Mouse (Mus musculus): ENCODE measurements around the gene Gm3435. TPM values are rescaled to one million over a fixed set of nuclear protein-coding genes. Genes with fewer than 3 reads are reported as not detected.
A peak's percentile ranks its signal among the peaks of the same experiment; 100 is the strongest.

The Gm3435 gene
- total RNA-seq, 1 experiment, result 12.0 TPM

DNA sequence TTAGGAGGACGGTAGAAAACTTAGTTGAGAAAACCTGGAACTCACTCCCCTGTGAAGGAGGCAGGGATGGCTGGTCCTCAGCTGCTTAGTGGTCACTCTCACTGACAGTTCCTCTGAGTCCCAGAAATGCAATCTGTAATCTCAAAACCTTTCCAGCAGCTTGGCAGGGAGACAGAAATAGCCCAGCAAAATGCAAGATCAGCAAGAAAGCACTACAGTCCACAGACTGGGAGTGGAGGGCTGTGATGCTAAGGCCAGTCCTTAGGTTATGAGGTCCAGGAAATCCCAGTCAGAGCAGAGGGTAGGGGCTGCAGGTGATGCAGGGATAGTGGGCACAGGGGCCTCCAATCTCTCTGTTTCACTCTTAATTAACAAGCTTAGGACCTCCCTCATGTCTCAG lies 56.9 kb downstream of the Gm3435 start:
- TF ChIP-seq HCFC1 (IDR thresholded peaks at IDR 0.05; ENCODE audit: borderline replicate concordance, insufficient read depth, low read length) (no peak), MAFK (IDR thresholded peaks at IDR 0.05; ENCODE audit: insufficient read depth, low read depth, low read length) (peak; percentile 43; the same call in 1 of the 2 replicates), ZNF384 (IDR thresholded peaks at IDR 0.05; ENCODE audit: low read depth, low read length) (no peak)
- H3K36me3 ChIP-seq (ENCODE audit: control insufficient read depth, insufficient read depth, low read length, poor library complexity, severe bottlenecking), result 0 out of 2 replicates have a peak, but pooled peaks cover 2% of the 10 kb centered on the region
- no peaks in the 10 kb centered on the region for H3K9me3 ChIP-seq (ENCODE audit: control insufficient read depth, insufficient read depth, low read depth, low read length)
- H3K4me3 ChIP-seq (ENCODE audit: insufficient read depth in 1 of 2, low read depth in 1 of 2, low read length in 2 of 2, poor library complexity in 1 of 2, severe bottlenecking in 1 of 2), result no peak overlapping the region
- H3K27ac ChIP-seq (ENCODE audit: insufficient read depth, low read depth, low read length, poor library complexity, severe bottlenecking), result no peak overlapping the region
- H3K9ac ChIP-seq (ENCODE audit: insufficient read depth, low read depth, low read length, poor library complexity, severe bottlenecking), result no peak overlapping the region
- in situ Hi-C loops (cut with MboI; ENCODE audit: low sequenced_read_pairs in 2 of 2, unreplicated experiment in 2 of 2), result loop anchor here in 1 of 2 experiments (25.0 kb wide), 1 partner anchor 395 kb away; no protein-coding TSS in a partner anchor
- no peak for DNase-seq (ENCODE audit: low read depth, low spot score)
- H3K4me1 ChIP-seq (ENCODE audit: control insufficient read depth in 2 of 2, insufficient read depth in 2 of 2, low read length in 2 of 2, poor library complexity in 1 of 2), result peaks cover 0 to 5% of the 10 kb centered on the region in 2 experiments; a peak in 1 of 4 replicates

- no peak overlapping the region for H3K4me3 ChIP-seq (ENCODE audit: insufficient read depth in 1 of 2, low read depth in 1 of 2, low read length in 2 of 2, poor library complexity in 1 of 2, severe bottlenecking in 1 of 2)
- TF ChIP-seq CHD2 (IDR thresholded peaks at IDR 0.05; ENCODE audit: low read depth, low read length) (no peak), ZC3H11A (IDR thresholded peaks at IDR 0.05; ENCODE audit: borderline replicate concordance, low read depth, low read length) (no peak), HCFC1 (IDR thresholded peaks at IDR 0.05; ENCODE audit: borderline replicate concordance, insufficient read depth, low read length) (no peak), ZNF384 (IDR thresholded peaks at IDR 0.05; ENCODE audit: low read depth, low read length) (no peak), MAFK (IDR thresholded peaks at IDR 0.05; ENCODE audit: insufficient read depth, low read depth, low read length) (peak; percentile 73)
- no peaks in the 10 kb centered on the region for H3K36me3 ChIP-seq (ENCODE audit: control insufficient read depth, insufficient read depth, low read length, poor library complexity, severe bottlenecking)
- no peak for DNase-seq (ENCODE audit: low read depth, low spot score)
- no peak overlapping the region for H3K27ac ChIP-seq (ENCODE audit: insufficient read depth, low read depth, low read length, poor library complexity, severe bottlenecking)
- no peak overlapping the region for H3K9ac ChIP-seq (ENCODE audit: insufficient read depth, low read depth, low read length, poor library complexity, severe bottlenecking)
- peaks cover 0 to 5% of the 10 kb centered on the region in 2 experiments; a peak in 1 of 4 replicates for H3K4me1 ChIP-seq (ENCODE audit: control insufficient read depth in 2 of 2, insufficient read depth in 2 of 2, low read length in 2 of 2, poor library complexity in 1 of 2)
- no peaks in the 10 kb centered on the region for H3K9me3 ChIP-seq (ENCODE audit: control insufficient read depth, insufficient read depth, low read depth, low read length)
- in situ Hi-C loops (cut with MboI; ENCODE audit: low sequenced_read_pairs in 2 of 2, unreplicated experiment in 2 of 2), result loop anchor here in 1 of 2 experiments (25.0 kb wide), 1 partner anchor 394 kb away; no protein-coding TSS in a partner anchor
Observed at GRCm38 (mm10) chr17:15068040-15068792, 58.2 kb downstream of the Gm3435 start.

DNA sequence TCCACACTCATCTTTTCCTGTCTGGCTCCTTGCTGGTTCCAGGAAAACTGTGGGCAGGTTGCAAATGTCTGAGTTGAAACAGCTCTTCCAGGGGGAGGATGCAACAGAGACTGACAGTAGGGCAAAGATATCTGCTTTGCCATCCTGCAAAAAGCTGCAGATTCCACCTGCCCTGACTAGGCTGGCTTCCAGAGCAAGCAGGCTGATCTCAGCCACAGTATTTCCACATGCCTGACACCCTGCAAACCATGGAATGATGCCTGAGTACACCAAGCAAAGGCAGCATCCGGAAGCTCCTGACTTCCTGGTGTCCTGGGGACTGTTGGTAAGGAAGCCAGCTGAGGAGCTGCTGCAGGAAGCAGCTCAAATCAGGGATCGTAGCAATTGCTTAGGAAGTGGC lies 59.1 kb downstream of the Gm3435 start:
- H3K36me3 ChIP-seq (ENCODE audit: control insufficient read depth, insufficient read depth, low read length, poor library complexity, severe bottlenecking), result no peaks in the 10 kb centered on the region
- H3K9ac ChIP-seq (ENCODE audit: insufficient read depth, low read depth, low read length, poor library complexity, severe bottlenecking), result no peak overlapping the region
- H3K4me3 ChIP-seq (ENCODE audit: insufficient read depth in 1 of 2, low read depth in 1 of 2, low read length in 2 of 2, poor library complexity in 1 of 2, severe bottlenecking in 1 of 2), result no peak overlapping the region
- no peak overlapping the region for H3K27ac ChIP-seq (ENCODE audit: insufficient read depth, low read depth, low read length, poor library complexity, severe bottlenecking)
- TF ChIP-seq ZC3H11A (IDR thresholded peaks at IDR 0.05; ENCODE audit: borderline replicate concordance, low read depth, low read length), result no peak
- no peak for TF ChIP-seq ZNF384 (IDR thresholded peaks at IDR 0.05; ENCODE audit: low read depth, low read length)
- no peak for TF ChIP-seq HCFC1 (IDR thresholded peaks at IDR 0.05; ENCODE audit: borderline replicate concordance, insufficient read depth, low read length)
- no peak for TF ChIP-seq MAFK (IDR thresholded peaks at IDR 0.05; ENCODE audit: insufficient read depth, low read depth, low read length)
- no peak for TF ChIP-seq CHD2 (IDR thresholded peaks at IDR 0.05; ENCODE audit: low read depth, low read length)
- DNase-seq (ENCODE audit: low read depth, low spot score), result no peak
- in situ Hi-C loops (cut with MboI; ENCODE audit: low sequenced_read_pairs in 2 of 2, unreplicated experiment in 2 of 2), result loop anchor here in 1 of 2 experiments (25.0 kb wide), 1 partner anchor 393 kb away; no protein-coding TSS in a partner anchor
- H3K9me3 ChIP-seq (ENCODE audit: control insufficient read depth, insufficient read depth, low read depth, low read length), result no peaks in the 10 kb centered on the region
- H3K4me1 ChIP-seq (ENCODE audit: control insufficient read depth in 2 of 2, insufficient read depth in 2 of 2, low read length in 2 of 2, poor library complexity in 1 of 2), result peaks cover 0 to 5% of the 10 kb centered on the region in 2 experiments; a peak in 1 of 4 replicates

Other genes starting within 250 kb of the Gm3435 start
- 1.9 and 2.0 TPM in 2 replicates for gene Wdr27, start 67.0 kb upstream of the Gm3435 start, total RNA-seq (2012; rRNA removed)
- gene 1600012H06Rik, start 67.0 kb upstream of the Gm3435 start, total RNA-seq (2012; rRNA removed), result 29.7 and 34.7 TPM in 2 replicates
- 56.4 and 65.6 TPM in 2 replicates for gene Phf10, start 48.9 kb upstream of the Gm3435 start, total RNA-seq (2012; rRNA removed)
- 39.7 and 41.3 TPM in 2 replicates for gene 9030025P20Rik, start 31.7 kb upstream of the Gm3435 start, total RNA-seq (2012; rRNA removed)
- 0.45 and 0.95 TPM in 2 replicates for gene Gm3417, start 31.4 kb upstream of the Gm3435 start, total RNA-seq (2012; rRNA removed)
- 107 and 114 TPM in 2 replicates for gene Ermard, start 31.0 kb downstream of the Gm3435 start, total RNA-seq (2012; rRNA removed)
- 2.6 and 5.4 TPM in 2 replicates for gene Tcte3, start 31.3 kb downstream of the Gm3435 start, total RNA-seq (2012; rRNA removed)
- gene Gm3448, start 31.4 kb downstream of the Gm3435 start, total RNA-seq (2012; rRNA removed), result 17.7 and 18.0 TPM in 2 replicates